ENCODE assay signal across 12 mouse cellular contexts in genomic region chr3:102158759-102159422, GRCm38 (mm10). TPM values are rescaled to one million over a fixed set of nuclear protein-coding genes. Genes with fewer than 3 reads are reported as not detected.
A peak's percentile ranks its signal among the peaks of the same experiment; 100 is the strongest.
DNase-seq lines count a peak whose midpoint lies in the region; ATAC-seq and TF ChIP-seq lines count a peak whose summit lies in the region.
"Had no signal": no experiment of that assay in that cellular context is flagged by ENCODE, and none has a peak within 500 bp of the region (broad histone marks: within the 10 kb centered on the region; RNA-seq: fewer than 3 reads in every experiment).

No protein-coding gene starts in this region.

- H3K4me2 ChIP-seq in hindbrain, postnatal 0 days (ENCODE audit: low read depth, low read length), result no peak overlapping the region
- H3K4me2 ChIP-seq in hindbrain, embryonic 11.5 days (replicated peaks; ENCODE audit: low read depth, low read length), result no peak overlapping the region
- H3K4me2 ChIP-seq: midbrain, embryonic 11.5 days had no signal

- 46% methylated on average over 14 of the region's 14 CpGs for WGBS in hindbrain, postnatal 0 days
- WGBS in hindbrain, embryonic 11.5 days, result 85% methylated on average over 14 of the region's 14 CpGs

- H3K9me3 ChIP-seq in hindbrain, postnatal 0 days (ENCODE audit: low read length), result no peaks in the 10 kb centered on the region
- H3K9me3 ChIP-seq in hindbrain, embryonic 11.5 days (ENCODE audit: control insufficient read depth, low read length), result no peaks in the 10 kb centered on the region

- no peak overlapping the region for H3K9ac ChIP-seq in hindbrain, postnatal 0 days (replicated peaks; ENCODE audit: low read length)
- no peak overlapping the region for H3K9ac ChIP-seq in hindbrain, embryonic 11.5 days (ENCODE audit: low read depth, low read length)

- no peak overlapping the region for H3K27ac ChIP-seq in hindbrain, postnatal 0 days
- no peak overlapping the region for H3K27ac ChIP-seq in hindbrain, embryonic 11.5 days (ENCODE audit: low read depth, low read length)
- H3K27ac ChIP-seq: gastrocnemius, adult 2 months had no signal

- no peaks in the 10 kb centered on the region for H3K27me3 ChIP-seq in hindbrain, postnatal 0 days (ENCODE audit: insufficient read depth, low read length)
- no peaks in the 10 kb centered on the region for H3K27me3 ChIP-seq in hindbrain, embryonic 11.5 days (ENCODE audit: control insufficient read depth, insufficient read depth, low read length)

- TF ChIP-seq CTCF in hindbrain, postnatal 0 days (IDR thresholded peaks at IDR 0.05; ENCODE audit: low read depth), result no peak

- H3K36me3 ChIP-seq in hindbrain, postnatal 0 days (ENCODE audit: insufficient read depth, low read length), result peaks cover 7% of the 10 kb centered on the region
- 0 out of 2 replicates have a peak, but pooled peaks cover 3% of the 10 kb centered on the region for H3K36me3 ChIP-seq in hindbrain, embryonic 11.5 days (ENCODE audit: control insufficient read depth, insufficient read depth, low read length)

- ATAC-seq in hindbrain, postnatal 0 days, result peak; percentile 43; the same call in 1 of the 2 replicates
- no peak for ATAC-seq in hindbrain, embryonic 11.5 days (ENCODE audit: low FRiP score)
- ATAC-seq in erythroblast, adult 5-6 weeks (replicated peaks; ENCODE audit: low FRiP score, poor library complexity, severe bottlenecking), result peak; percentile 45; the same call in 1 of the 2 replicates
- no peak for ATAC-seq in monocyte, adult 5-6 weeks (replicated peaks; ENCODE audit: insufficient number of reproducible peaks, low FRiP score, low TSS enrichment, poor library complexity, severe bottlenecking)

- H3K4me3 ChIP-seq in hindbrain, postnatal 0 days (ENCODE audit: low read length), result no peak overlapping the region
- no peak overlapping the region for H3K4me3 ChIP-seq in hindbrain, embryonic 11.5 days (ENCODE audit: low read depth, low read length)

- peaks cover 5% of the 10 kb centered on the region; the same call in 1 of the 2 replicates for H3K4me1 ChIP-seq in hindbrain, postnatal 0 days (ENCODE audit: insufficient read depth, low read length)
- H3K4me1 ChIP-seq in hindbrain, embryonic 11.5 days (replicated peaks; ENCODE audit: control insufficient read depth, insufficient read depth, low read length), result no peaks in the 10 kb centered on the region

- peak; percentile 63 for DNase-seq in adrenal gland, adult 8-10 months
- DNase-seq in adrenal gland, postnatal 25 days, result no peak
- DNase-seq in hindbrain, postnatal 0 days (ENCODE audit: low spot score), result no peak
- no peak for DNase-seq in hindbrain, embryonic 11.5 days (ENCODE audit: low spot score)
- DNase-seq in 3T3-L1 (ENCODE audit: low read depth, low spot score), result peak; percentile 72
- no peak for DNase-seq in urinary bladder, postnatal 36 days (ENCODE audit: low spot score in 2 of 2)
- DNase-seq: kidney, postnatal 14 days; spleen, adult 18-20 months had no signal

RNA-seq across cellular contexts. Expression of gene Vangl1, which starts 45.6 kb away (rescaled TPM):
- 10 to 100 TPM; 25.7 to 40.5 (median 29.8) TPM for total RNA-seq in adrenal gland, adult 8-10 months (2022)
- total RNA-seq in adrenal gland, postnatal 25 days (2021), result 29.7 and 38.9 TPM in 2 replicates
- 9.4 and 13.5 TPM in 2 replicates for total RNA-seq in hindbrain, postnatal 0 days (2014; rRNA removed)
- polyA plus RNA-seq in hindbrain, postnatal 0 days (2015; fragmentation: Nextera tagmentation; extraction: Ambion mirVana), result 7.5 and 8.0 TPM in 2 replicates
- 10.9 and 12.3 TPM in 2 replicates for polyA plus RNA-seq in hindbrain, embryonic 11.5 days (2014; fragmentation: Nextera tagmentation; extraction: Ambion mirVana)
- 54.0 and 65.0 TPM in 2 replicates for total RNA-seq in erythroblast, adult 5-6 weeks (2015; ENCODE audit: low replicate concordance)
- 178 and 194 TPM in 2 replicates for total RNA-seq in erythroblast, adult 5-6 weeks (2017; ENCODE audit: low replicate concordance)
- total RNA-seq in monocyte, adult 5-6 weeks (2017), result 1.4 TPM in 1 of 3 replicates, not detected in the others

Comparison
In these comparisons a context has a peak if more than half of its experiments do, and no peak if none do; other contexts are left out.
1. DNase-seq: peak in adrenal gland, adult 8-10 months (single experiment) and 3T3-L1 (single experiment); none in adrenal gland, postnatal 25 days (single experiment), hindbrain, postnatal 0 days (single experiment), hindbrain, embryonic 11.5 days (single experiment) and urinary bladder, postnatal 36 days (0 of 2).
2. ATAC-seq: peak in hindbrain, postnatal 0 days (single experiment) and erythroblast, adult 5-6 weeks (single experiment); none in hindbrain, embryonic 11.5 days (single experiment) and monocyte, adult 5-6 weeks (single experiment).